Mouse (Mus musculus) heart, embryonic 11.5 days (tissue): ENCODE data around the gene Ints6l. TPM values are rescaled to one million over a fixed set of nuclear protein-coding genes. Genes with fewer than 3 reads are reported as not detected.

Source experiments
- ATAC-seq: fragments of 200-750 bp; cut with Nextera tagmentation; replicated peaks from 2 replicates; pipeline ENCODE4 v1.8.0; 2017; ENCODE audit warnings: moderate library complexity; ENCODE audit not compliant: insufficient number of reproducible peaks, low FRiP score, low TSS enrichment
- H3K27ac ChIP-seq: fragments of 300-500 bp; sonication (generic); 2 replicates; pipeline ENCODE4 v1.5.1; 2014; ENCODE audit warnings: mild to moderate bottlenecking, low read depth, low read length
- H3K27me3 ChIP-seq: fragments of 300-500 bp; sonication (generic); 2 replicates; pipeline ENCODE4 v1.6.1; 2014; ENCODE audit warnings: mild to moderate bottlenecking, low read length, mixed read lengths; ENCODE audit not compliant: control insufficient read depth, insufficient read depth
- H3K36me3 ChIP-seq: fragments of 300-500 bp; sonication (generic); 2 replicates; pipeline ENCODE4 v1.6.1; 2014; ENCODE audit warnings: mild to moderate bottlenecking, low read length, moderate library complexity, mixed read lengths; ENCODE audit not compliant: control insufficient read depth, insufficient read depth
- H3K4me1 ChIP-seq: fragments of 300-500 bp; sonication (generic); 2 replicates; pipeline ENCODE4 v1.6.1; 2014; ENCODE audit warnings: low read length; ENCODE audit not compliant: control insufficient read depth, insufficient read depth
- H3K4me2 ChIP-seq: fragments of 300-500 bp; sonication (generic); 2 replicates; pipeline ENCODE4 v1.6.1; 2014; ENCODE audit warnings: mild to moderate bottlenecking, moderate library complexity
- H3K4me3 ChIP-seq: fragments of 300-500 bp; sonication (generic); 2 replicates; pipeline ENCODE4 v1.5.1; 2014; ENCODE audit warnings: low read depth, low read length
- H3K9ac ChIP-seq: fragments of 300-500 bp; sonication (generic); 2 replicates; pipeline ENCODE4 v1.6.1; 2014; ENCODE audit warnings: mild to moderate bottlenecking, low read depth, low read length, moderate library complexity
- H3K9me3 ChIP-seq: fragments of 300-500 bp; sonication (generic); replicated peaks from 2 replicates; pipeline ENCODE4 v1.6.1; 2016; ENCODE audit warnings: low read length; ENCODE audit not compliant: control insufficient read depth
- WGBS: fragments of 180-500 bp; shearing (Covaris S2); extraction: QIAGEN DNeasy Blood & Tissue Kit; methylation state at CpG from one replicate; pipeline ENCODE4 v1.1.7; 2014; ENCODE audit not compliant: insufficient replicate concordance; 5-methylcytosine and 5-hydroxymethylcytosine counted together
- polyA plus RNA-seq: library from polyadenylated mRNA; unstranded; fragments of >200 nt; fragmentation: Nextera tagmentation; extraction: Ambion mirVana; gene quantifications from 2 replicates; pipeline ENCODE4 v1.2.1, GENCODE M21; 2014

The Ints6l gene
- polyA plus RNA-seq, 1 experiment from 2014 or later, result 21.2 TPM

- Histone ChIP-seq H3K9me3 (no peaks in the 10 kb centered on the region), H3K4me1 (no peaks in the 10 kb centered on the region; the same call in 1 of the 2 replicates), H3K4me3 (no peak within 1 kb of the TSS), H3K9ac (no peak within 1 kb of the TSS), H3K36me3 (no peaks in the 10 kb centered on the region), H3K27me3 (no peaks in the 10 kb centered on the region), H3K4me2 (no peak within 1 kb of the TSS), H3K27ac (peak within 1 kb of the TSS; percentile 77; the same call in 1 of the 2 replicates)
- no peak for ATAC-seq
- 51% methylated on average over 4 of the region's 4 CpGs for WGBS
These were observed 7.1 kb upstream of the Ints6l start, which contains the start of gene Gm2174 for GRCm38 (mm10) chrX:56447524-56448015. Gm2174 (plus strand) TSS chrX:56447965.

GRCm38 (mm10) chrX:56455372-56456246 is 952 bp downstream of the Ints6l start:
- H3K27me3 ChIP-seq, result no peaks in the 10 kb centered on the region
- 14% methylated on average over 65 of the region's 65 CpGs for WGBS

GRCm38 (mm10) chrX:56456379-56456778 is 1.7 kb downstream of the Ints6l start:
- H3K36me3 ChIP-seq, result no peaks in the 10 kb centered on the region
- ATAC-seq, result peak; percentile 11; the same call in 1 of the 2 replicates
- no peaks in the 10 kb centered on the region for H3K4me1 ChIP-seq
- peak overlapping the region; percentile 95 for H3K27ac ChIP-seq
- 18% methylated on average over 8 of the region's 8 CpGs for WGBS
- H3K9ac ChIP-seq, result peak overlapping the region; percentile 84; the same call in 1 of the 2 replicates
- peak overlapping the region; percentile 60 for H3K4me2 ChIP-seq
- no peaks in the 10 kb centered on the region for H3K9me3 ChIP-seq
- peak overlapping the region; percentile 62 for H3K4me3 ChIP-seq
- no peaks in the 10 kb centered on the region for H3K27me3 ChIP-seq

More at GRCm38 (mm10) chrX:56455372-56456246, 952 bp downstream of the Ints6l start:
- H3K9me3 ChIP-seq, result no peaks in the 10 kb centered on the region
- H3K4me2 ChIP-seq, result peak overlapping the region; percentile 71
- peak overlapping the region; percentile 95 for H3K27ac ChIP-seq
- peak; percentile 92 for ATAC-seq
- H3K4me1 ChIP-seq, result no peaks in the 10 kb centered on the region
- H3K36me3 ChIP-seq, result no peaks in the 10 kb centered on the region
- H3K9ac ChIP-seq, result peak overlapping the region; percentile 84
- H3K4me3 ChIP-seq, result peak overlapping the region; percentile 62

GRCm38 (mm10) chrX:56462020-56462933 is 7.6 kb downstream of the Ints6l start:
- Histone ChIP-seq H3K36me3 (no peaks in the 10 kb centered on the region), H3K4me1 (0 out of 2 replicates have a peak, but pooled peaks cover 3% of the 10 kb centered on the region), H3K4me2 (no peak overlapping the region), H3K9ac (no peak overlapping the region), H3K9me3 (no peaks in the 10 kb centered on the region), H3K4me3 (no peak overlapping the region), H3K27ac (no peak overlapping the region), H3K27me3 (no peaks in the 10 kb centered on the region)
- no peak for ATAC-seq
- WGBS, result 57% methylated on average over 14 of the region's 14 CpGs

GRCm38 (mm10) chrX:56464906-56465305 is 10.2 kb downstream of the Ints6l start:
- Histone ChIP-seq H3K4me1 (0 out of 2 replicates have a peak, but pooled peaks cover 3% of the 10 kb centered on the region), H3K9me3 (no peaks in the 10 kb centered on the region), H3K9ac (no peak overlapping the region), H3K27me3 (no peaks in the 10 kb centered on the region), H3K4me3 (no peak overlapping the region), H3K27ac (no peak overlapping the region), H3K36me3 (no peaks in the 10 kb centered on the region), H3K4me2 (no peak overlapping the region)
- ATAC-seq, result no peak
- 49% methylated on average over 1 of the region's 1 CpGs for WGBS

GRCm38 (mm10) chrX:56467688-56468087 is 13.0 kb downstream of the Ints6l start:
- 0 out of 2 replicates have a peak, but pooled peaks cover 3% of the 10 kb centered on the region for H3K4me1 ChIP-seq
- no peak overlapping the region for H3K4me2 ChIP-seq
- no peaks in the 10 kb centered on the region for H3K36me3 ChIP-seq
- no peak for ATAC-seq
- WGBS, result 71% methylated on average over 4 of the region's 4 CpGs
- H3K9ac ChIP-seq, result no peak overlapping the region
- H3K9me3 ChIP-seq, result no peaks in the 10 kb centered on the region
- no peak overlapping the region for H3K27ac ChIP-seq
- no peaks in the 10 kb centered on the region for H3K27me3 ChIP-seq
- H3K4me3 ChIP-seq, result no peak overlapping the region

- WGBS, result 53% methylated on average over 6 of the region's 6 CpGs
- H3K4me2 ChIP-seq, result no peak overlapping the region
- no peaks in the 10 kb centered on the region for H3K36me3 ChIP-seq
- H3K4me1 ChIP-seq, result 0 out of 2 replicates have a peak, but pooled peaks cover 3% of the 10 kb centered on the region
- H3K27ac ChIP-seq, result no peak overlapping the region
- ATAC-seq, result no peak
- H3K27me3 ChIP-seq, result no peaks in the 10 kb centered on the region
- no peaks in the 10 kb centered on the region for H3K9me3 ChIP-seq
- no peak overlapping the region for H3K9ac ChIP-seq
- no peak overlapping the region for H3K4me3 ChIP-seq
These were observed 13.8 kb downstream of the Ints6l start for GRCm38 (mm10) chrX:56468422-56468821.

GRCm38 (mm10) chrX:56474035-56474434 is 19.4 kb downstream of the Ints6l start:
- 47% methylated on average over 8 of the region's 8 CpGs for WGBS
- Histone ChIP-seq H3K9me3 (no peaks in the 10 kb centered on the region), H3K36me3 (no peaks in the 10 kb centered on the region), H3K9ac (no peak overlapping the region), H3K27me3 (no peaks in the 10 kb centered on the region), H3K4me1 (no peaks in the 10 kb centered on the region), H3K27ac (no peak overlapping the region), H3K4me2 (no peak overlapping the region; the same call in 1 of the 2 replicates), H3K4me3 (no peak overlapping the region)
- no peak for ATAC-seq
